In the genomic region with DNA sequence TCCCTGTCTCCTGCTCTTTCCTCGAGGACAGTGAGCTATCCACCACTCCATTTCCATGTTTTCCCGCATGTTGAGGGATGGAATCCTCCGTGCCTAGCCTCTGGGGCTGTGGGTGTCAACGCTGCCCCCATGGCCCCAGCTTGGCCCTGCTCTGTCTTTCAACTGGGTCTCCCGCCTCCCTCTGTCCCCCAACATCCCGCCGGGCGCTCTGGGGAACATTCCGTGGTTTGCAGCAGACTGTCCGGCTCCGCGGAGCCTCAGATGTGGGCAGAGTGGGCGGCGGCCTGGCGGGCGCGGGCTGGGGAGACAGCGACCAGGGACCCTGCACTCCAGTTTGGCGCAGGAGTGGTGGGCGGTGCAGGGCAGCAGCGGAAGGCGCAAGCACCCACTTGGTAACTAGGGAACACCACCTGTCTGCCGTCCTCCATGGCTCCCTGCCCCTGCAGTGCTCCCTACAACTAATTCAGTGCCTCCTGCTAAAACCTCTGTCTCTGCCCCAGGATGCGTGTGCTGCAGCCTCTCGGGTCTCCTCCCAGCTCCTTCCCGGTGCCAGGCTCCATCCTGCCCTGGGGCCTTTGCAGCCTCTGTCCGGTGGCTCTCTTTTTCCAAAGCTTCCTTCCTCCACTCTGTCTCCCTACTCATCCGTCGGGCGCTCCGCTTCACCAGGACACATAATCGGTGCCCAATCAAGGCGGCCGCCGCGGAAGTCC, we compare ENCODE assay signal across 10 mouse cellular contexts. TPM values are rescaled to one million over a fixed set of nuclear protein-coding genes. Genes with fewer than 3 reads are reported as not detected.
A peak's percentile ranks its signal among the peaks of the same experiment; 100 is the strongest.
DNase-seq lines count a peak whose midpoint lies in the region; ATAC-seq lines count a peak whose summit lies in the region.
"Had no signal": no experiment of that assay in that cellular context is flagged by ENCODE, and none has a peak within 500 bp of the region (broad histone marks: within the 10 kb centered on the region; RNA-seq: fewer than 3 reads in every experiment).

No protein-coding gene starts in this region.

- H3K27ac ChIP-seq in forebrain, embryonic 10.5 days: no peak overlapping the region
- no peak overlapping the region for H3K27ac ChIP-seq in forebrain, embryonic 15.5 days (replicated peaks)
- H3K27ac ChIP-seq in kidney, embryonic 16.5 days (ENCODE audit: low read length): no peak overlapping the region
- H3K27ac ChIP-seq in neural tube, embryonic 15.5 days (replicated peaks): no peak overlapping the region

- peaks cover 73% of the 10 kb centered on the region for H3K27me3 ChIP-seq in forebrain, embryonic 10.5 days (ENCODE audit: poor library complexity, severe bottlenecking)
- H3K27me3 ChIP-seq in forebrain, embryonic 15.5 days: peaks cover 58% of the 10 kb centered on the region
- H3K27me3 ChIP-seq in kidney, embryonic 16.5 days (ENCODE audit: insufficient read depth, low read length): peaks cover 74% of the 10 kb centered on the region
- peaks cover 70% of the 10 kb centered on the region for H3K27me3 ChIP-seq in neural tube, embryonic 15.5 days (replicated peaks)

- H3K4me3 ChIP-seq in forebrain, embryonic 10.5 days: peak overlapping the region; percentile 11
- no peak overlapping the region for H3K4me3 ChIP-seq in forebrain, embryonic 15.5 days
- no peak overlapping the region for H3K4me3 ChIP-seq in kidney, embryonic 16.5 days (ENCODE audit: low read length)
- 0 out of 2 replicates have a peak overlapping the region, but pooled peaks have one; percentile 4 for H3K4me3 ChIP-seq in neural tube, embryonic 15.5 days (replicated peaks)

- no peak for DNase-seq in forebrain, embryonic 10.5 days (ENCODE audit: extremely low spot score, low spot score)
- DNase-seq in kidney, adult 18-20 months: no peak
- peak; percentile 46 for DNase-seq in testis, postnatal 10 days (ENCODE audit: low spot score)
- DNase-seq in testis, postnatal 14 days (ENCODE audit: low spot score): no peak
- DNase-seq in embryo, embryonic 11 days: no peak

- H3K4me1 ChIP-seq in forebrain, embryonic 10.5 days: peaks cover 6% of the 10 kb centered on the region
- H3K4me1 ChIP-seq in forebrain, embryonic 15.5 days: no peaks in the 10 kb centered on the region
- H3K4me1 ChIP-seq in kidney, embryonic 16.5 days (ENCODE audit: insufficient read depth, low read length): 0 out of 2 replicates have a peak, but pooled peaks cover 3% of the 10 kb centered on the region
- peaks cover 8% of the 10 kb centered on the region; the same call in 1 of the 2 replicates for H3K4me1 ChIP-seq in neural tube, embryonic 15.5 days

- WGBS in forebrain, embryonic 10.5 days: 10% methylated on average over 36 of the region's 36 CpGs
- 10% methylated on average over 36 of the region's 36 CpGs for WGBS in forebrain, embryonic 15.5 days
- 10% methylated on average over 35 of the region's 36 CpGs for WGBS in kidney, embryonic 16.5 days
- WGBS in neural tube, embryonic 15.5 days: 9% methylated on average over 35 of the region's 36 CpGs

- ATAC-seq in forebrain, embryonic 15.5 days (replicated peaks): no peak
- ATAC-seq in kidney, embryonic 16.5 days (ENCODE audit: low FRiP score, low TSS enrichment): peak; percentile 6; the same call in 1 of the 2 replicates
- no peak for ATAC-seq in neural tube, embryonic 15.5 days (ENCODE audit: low FRiP score)
- ATAC-seq: activated CD4-positive, CD25-positive, alpha-beta regulatory T cell, adult 4 months; inflammation-experienced regulatory T-cells, adult 6 months had no signal

- no peaks in the 10 kb centered on the region for H3K36me3 ChIP-seq in forebrain, embryonic 10.5 days (replicated peaks)
- no peaks in the 10 kb centered on the region for H3K36me3 ChIP-seq in forebrain, embryonic 15.5 days
- no peaks in the 10 kb centered on the region for H3K36me3 ChIP-seq in kidney, embryonic 16.5 days (ENCODE audit: insufficient read depth, low read length)
- H3K36me3 ChIP-seq in neural tube, embryonic 15.5 days: no peaks in the 10 kb centered on the region

- H3K4me2 ChIP-seq in forebrain, embryonic 15.5 days (replicated peaks): no peak overlapping the region
- no peak overlapping the region for H3K4me2 ChIP-seq in kidney, embryonic 16.5 days (replicated peaks; ENCODE audit: low read depth, low read length)
- no peak overlapping the region; the same call in 1 of the 2 replicates for H3K4me2 ChIP-seq in neural tube, embryonic 15.5 days

- no peaks in the 10 kb centered on the region for H3K9me3 ChIP-seq in forebrain, embryonic 10.5 days
- no peaks in the 10 kb centered on the region for H3K9me3 ChIP-seq in forebrain, embryonic 15.5 days
- H3K9me3 ChIP-seq in kidney, embryonic 16.5 days (ENCODE audit: low read length): no peaks in the 10 kb centered on the region
- no peaks in the 10 kb centered on the region for H3K9me3 ChIP-seq in neural tube, embryonic 15.5 days (replicated peaks)

- no peak overlapping the region for H3K9ac ChIP-seq in forebrain, embryonic 15.5 days (replicated peaks)
- 0 out of 2 replicates have a peak overlapping the region, but pooled peaks have one; percentile 7 for H3K9ac ChIP-seq in kidney, embryonic 16.5 days (replicated peaks; ENCODE audit: low read length)
- H3K9ac ChIP-seq in neural tube, embryonic 15.5 days (replicated peaks): no peak overlapping the region

RNA-seq across cellular contexts. Expression of a gene that starts 3.0 kb away (rescaled TPM):
- polyA plus RNA-seq in forebrain, embryonic 10.5 days (2016; fragmentation: Nextera tagmentation; extraction: Ambion mirVana): 7.3 and 8.6 TPM in 2 replicates
- polyA plus RNA-seq in forebrain, embryonic 15.5 days (2015; fragmentation: Nextera tagmentation; extraction: Ambion mirVana): 24.2 and 29.4 TPM in 2 replicates
- polyA plus RNA-seq in kidney, embryonic 16.5 days (2015; fragmentation: Nextera tagmentation; extraction: Ambion mirVana): 87.8 and 92.0 TPM in 2 replicates
- 35.0 and 35.8 TPM in 2 replicates for polyA plus RNA-seq in neural tube, embryonic 15.5 days (2015; fragmentation: Nextera tagmentation; extraction: Ambion mirVana)

RNA-seq across cellular contexts. Expression of a gene that starts 30.1 kb away (rescaled TPM):
- polyA plus RNA-seq in forebrain, embryonic 10.5 days (2016; fragmentation: Nextera tagmentation; extraction: Ambion mirVana): 3.1 and 5.6 TPM in 2 replicates
- 76.1 and 78.5 TPM in 2 replicates for polyA plus RNA-seq in forebrain, embryonic 15.5 days (2015; fragmentation: Nextera tagmentation; extraction: Ambion mirVana)
- 0.29 and 0.67 TPM in 2 replicates for polyA plus RNA-seq in kidney, embryonic 16.5 days (2015; fragmentation: Nextera tagmentation; extraction: Ambion mirVana)
- 54.8 and 62.5 TPM in 2 replicates for polyA plus RNA-seq in neural tube, embryonic 15.5 days (2015; fragmentation: Nextera tagmentation; extraction: Ambion mirVana)

RNA-seq across cellular contexts. Expression of a gene that starts 43.8 kb away (rescaled TPM):
- polyA plus RNA-seq in forebrain, embryonic 10.5 days (2016; fragmentation: Nextera tagmentation; extraction: Ambion mirVana): 88.2 and 90.4 TPM in 2 replicates
- 60.3 and 65.0 TPM in 2 replicates for polyA plus RNA-seq in forebrain, embryonic 15.5 days (2015; fragmentation: Nextera tagmentation; extraction: Ambion mirVana)
- polyA plus RNA-seq in kidney, embryonic 16.5 days (2015; fragmentation: Nextera tagmentation; extraction: Ambion mirVana): 107 and 112 TPM in 2 replicates
- polyA plus RNA-seq in neural tube, embryonic 15.5 days (2015; fragmentation: Nextera tagmentation; extraction: Ambion mirVana): 68.5 and 70.3 TPM in 2 replicates

RNA-seq across cellular contexts. Expression of a gene that starts 47.5 kb away (rescaled TPM):
- 0.32 and 0.33 TPM in 2 replicates for polyA plus RNA-seq in forebrain, embryonic 10.5 days (2016; fragmentation: Nextera tagmentation; extraction: Ambion mirVana)
- polyA plus RNA-seq in forebrain, embryonic 15.5 days (2015; fragmentation: Nextera tagmentation; extraction: Ambion mirVana): 0.69 and 0.73 TPM in 2 replicates
- 1.5 and 1.7 TPM in 2 replicates for polyA plus RNA-seq in kidney, embryonic 16.5 days (2015; fragmentation: Nextera tagmentation; extraction: Ambion mirVana)
- polyA plus RNA-seq in neural tube, embryonic 15.5 days (2015; fragmentation: Nextera tagmentation; extraction: Ambion mirVana): 0.69 and 2.1 TPM in 2 replicates

RNA-seq across cellular contexts. Expression of a gene that starts 59.5 kb away (rescaled TPM):
- 1.6 and 1.9 TPM in 2 replicates for polyA plus RNA-seq in forebrain, embryonic 10.5 days (2016; fragmentation: Nextera tagmentation; extraction: Ambion mirVana)
- 1.2 and 1.8 TPM in 2 replicates for polyA plus RNA-seq in forebrain, embryonic 15.5 days (2015; fragmentation: Nextera tagmentation; extraction: Ambion mirVana)
- polyA plus RNA-seq in kidney, embryonic 16.5 days (2015; fragmentation: Nextera tagmentation; extraction: Ambion mirVana): 42.7 and 44.1 TPM in 2 replicates
- 2.5 and 9.3 TPM in 2 replicates for polyA plus RNA-seq in neural tube, embryonic 15.5 days (2015; fragmentation: Nextera tagmentation; extraction: Ambion mirVana)

Comparison
In these comparisons a context has a peak if more than half of its experiments do, and no peak if none do; other contexts are left out.
1. H3K4me3 ChIP-seq: peak in forebrain, embryonic 10.5 days (single experiment) and neural tube, embryonic 15.5 days (single experiment); none in forebrain, embryonic 15.5 days (single experiment) and kidney, embryonic 16.5 days (single experiment).